Mouse (Mus musculus): ENCODE data around the gene Spib.

Gene Spib

DNA sequence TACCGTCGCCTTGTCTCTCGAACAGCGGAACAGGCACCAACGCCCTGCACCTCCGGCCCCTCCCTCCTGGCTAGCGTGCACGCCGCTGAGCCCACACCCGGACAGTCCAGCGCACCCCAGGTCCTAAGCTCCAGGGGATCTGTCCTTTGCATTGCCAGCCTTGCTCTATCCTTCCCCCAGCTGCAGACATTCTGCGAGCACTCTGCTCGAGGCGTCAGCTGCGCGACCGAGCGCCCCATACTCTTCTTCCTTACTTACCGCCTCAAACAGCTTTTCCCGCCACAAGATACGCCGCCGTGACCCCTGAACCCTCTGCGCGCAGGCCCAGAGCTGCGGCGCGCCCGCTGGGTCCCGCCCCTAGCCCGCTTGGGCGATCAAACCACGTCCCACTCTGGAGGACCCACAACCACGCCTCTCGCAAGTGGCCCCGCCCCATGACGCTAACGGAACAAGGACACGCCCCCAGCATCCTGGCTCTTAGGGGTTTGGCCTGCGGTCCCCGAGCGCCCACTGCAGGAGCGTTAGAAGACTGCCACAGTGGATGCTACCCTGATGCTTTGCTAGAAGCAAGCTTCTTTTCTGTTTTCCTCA is 16.7 kb upstream of the Spib start, which contains the start of gene Pold1:
Gene Pold1 (minus strand): TSS at position 353 of the 591 bp plus-strand sequence.
- peak; percentile 97 to 100 for DNase-seq (ENCODE audit: low spot score in 2 of 2)

DNA sequence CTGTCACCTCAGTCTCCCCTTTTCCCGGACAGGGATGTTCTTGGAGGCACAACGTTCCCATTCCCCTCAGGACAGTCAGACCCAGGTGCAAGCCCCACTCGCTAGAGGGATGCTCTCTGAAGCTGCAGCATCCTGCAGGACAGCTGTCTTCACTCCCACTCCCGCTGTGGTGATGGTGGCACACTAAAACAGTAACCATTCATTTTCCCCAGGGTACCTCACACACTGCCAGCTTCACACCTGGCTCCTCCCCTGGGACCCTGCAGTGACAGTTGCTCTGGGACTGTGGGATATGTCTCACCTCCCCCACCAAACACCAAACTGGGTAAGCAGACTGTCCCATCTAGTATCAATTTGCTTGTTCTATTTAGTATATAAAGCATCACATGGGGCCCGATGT is 15.9 kb upstream of the Spib start:
- no peak for DNase-seq (ENCODE audit: low spot score in 2 of 2)

- no peak for DNase-seq (ENCODE audit: low spot score in 2 of 2)
Observed at GRCm38 (mm10) chr7:44547041-44547440, 15.2 kb upstream of the Spib start.

DNA sequence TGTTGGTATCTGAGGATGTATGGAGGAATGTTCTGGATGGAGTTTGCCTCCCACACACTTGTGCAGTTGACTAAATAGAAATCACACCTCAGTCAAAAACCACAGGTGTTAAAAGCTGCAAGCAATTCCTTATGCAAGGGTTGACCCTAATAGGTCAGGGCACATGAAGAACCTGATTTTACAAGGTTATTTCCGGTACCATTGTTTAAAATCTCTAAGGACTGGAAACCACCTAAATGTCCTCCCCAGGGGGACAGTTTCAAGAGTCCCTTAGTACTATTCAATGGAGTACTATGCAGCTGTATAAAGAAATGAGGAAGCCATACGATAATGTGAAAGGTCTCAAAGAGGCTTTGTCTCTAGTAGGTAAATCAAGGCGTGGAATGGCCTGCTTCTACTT is 14.4 kb upstream of the Spib start:
- no peak for DNase-seq (ENCODE audit: low spot score in 2 of 2)

DNA sequence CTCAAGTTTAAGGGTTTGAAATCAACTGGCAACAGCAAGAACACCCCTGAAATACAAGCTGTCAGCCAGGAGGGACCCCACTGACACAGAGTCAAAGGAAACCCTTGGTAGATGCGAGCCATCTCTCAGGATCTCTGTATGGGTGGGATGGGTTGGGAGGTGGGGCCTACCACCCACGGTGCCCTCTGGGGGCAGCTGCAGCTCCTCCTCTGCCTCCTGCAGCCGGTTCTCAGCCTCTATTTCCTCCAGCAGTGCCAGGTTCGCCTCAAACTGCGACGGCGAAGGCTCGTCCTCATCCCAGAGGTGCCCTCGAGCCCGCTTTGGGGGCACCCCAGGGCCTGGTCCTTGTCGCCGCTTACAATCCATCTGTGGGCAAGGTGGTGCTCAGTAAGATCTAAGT is 11.2 kb upstream of the Spib start:
- DNase-seq (ENCODE audit: low spot score in 2 of 2), result no peak

DNA sequence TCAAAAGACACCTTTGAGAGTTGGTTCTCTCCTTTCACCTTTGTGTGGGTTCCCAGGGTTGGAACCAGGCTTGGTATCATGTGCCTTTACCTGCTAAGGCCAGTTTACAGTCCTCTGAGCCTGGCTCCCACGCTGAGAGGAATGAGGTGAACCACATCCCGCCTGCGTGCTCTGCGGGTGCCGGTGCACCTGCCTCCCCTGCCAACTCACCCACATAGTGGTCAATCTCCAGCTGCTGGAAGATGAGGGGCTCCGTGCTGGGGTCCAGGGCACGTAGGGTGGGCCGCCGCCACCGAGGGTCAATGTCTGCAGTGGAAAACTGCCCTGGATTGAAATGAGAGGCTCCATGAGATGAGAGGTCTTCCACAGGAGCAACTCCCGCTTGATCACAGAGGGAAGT is 10.7 kb upstream of the Spib start:
- no peak for DNase-seq (ENCODE audit: low spot score in 2 of 2)

DNA sequence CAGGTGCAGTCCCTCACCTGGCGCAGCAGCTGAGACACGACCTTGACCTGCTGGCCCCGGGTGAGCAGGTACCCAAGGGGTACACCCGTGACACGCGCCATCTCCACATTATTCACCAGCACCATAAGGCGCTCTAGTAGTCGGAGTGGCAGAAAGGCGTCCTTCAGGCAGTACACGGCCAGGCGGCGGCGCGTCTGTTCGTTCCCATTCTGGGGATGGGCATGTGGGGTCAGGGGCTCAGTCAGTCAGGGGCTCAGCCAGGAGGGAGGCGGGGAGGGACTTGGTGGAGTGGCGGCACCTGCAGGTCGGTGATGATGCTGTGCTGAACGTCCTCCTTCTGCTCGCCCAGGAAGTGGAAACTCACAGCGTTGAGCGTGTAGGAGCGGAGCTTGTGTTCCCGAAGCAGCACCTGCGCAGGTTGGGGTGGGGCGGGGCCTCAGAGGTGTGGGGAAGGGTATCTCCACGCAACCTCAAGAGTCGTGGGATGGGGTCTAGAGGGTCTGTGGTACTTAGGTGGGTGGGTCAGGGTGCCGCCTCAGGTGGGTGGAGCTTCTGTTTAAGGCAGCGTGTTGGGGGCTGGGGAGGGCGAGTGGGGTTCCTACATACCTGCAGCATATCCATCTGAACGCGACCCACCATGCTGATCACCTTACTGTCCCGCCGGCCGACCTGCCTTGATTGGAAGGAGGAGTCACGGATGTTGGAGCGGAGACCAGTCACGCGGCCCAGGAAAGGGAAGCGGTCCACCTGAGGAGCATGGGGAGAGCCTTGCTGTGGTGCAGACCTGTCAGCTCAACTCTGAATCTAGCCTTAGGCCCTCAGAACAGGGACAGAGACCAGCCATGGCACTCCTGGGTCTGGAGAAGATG is 7.1 kb upstream of the Spib start:
- no peak for DNase-seq (ENCODE audit: low spot score in 2 of 2)

- no peak for DNase-seq (ENCODE audit: low spot score in 2 of 2)
Observed at GRCm38 (mm10) chr7:44537496-44537895, 5.6 kb upstream of the Spib start.

GRCm38 (mm10) chr7:44537009-44537408 is 5.1 kb upstream of the Spib start:
- DNase-seq (ENCODE audit: low spot score in 2 of 2), result no peak

DNA sequence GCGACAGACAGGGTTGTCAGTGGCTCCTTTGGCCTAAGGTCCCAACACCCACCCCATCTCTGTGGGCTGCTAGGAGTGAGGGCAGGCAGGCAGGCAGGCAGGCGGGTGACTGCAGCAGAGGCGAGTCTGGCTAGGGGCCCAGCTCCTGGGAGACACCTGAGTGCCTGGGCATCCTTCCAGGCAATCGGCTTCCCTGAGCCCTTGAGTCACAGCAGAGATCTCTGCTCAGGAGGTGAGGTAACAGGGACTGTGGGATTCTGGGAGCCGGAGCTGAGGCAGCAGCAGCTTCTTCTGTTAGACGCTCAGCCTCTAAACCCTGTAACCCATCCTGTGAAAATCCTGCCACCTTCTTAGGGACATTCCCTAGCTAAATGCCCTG is 4.7 kb upstream of the Spib start:
- no peak for DNase-seq (ENCODE audit: low spot score in 2 of 2)

- no peak for DNase-seq (ENCODE audit: low spot score in 2 of 2)
Observed at GRCm38 (mm10) chr7:44535657-44536589, 4.1 kb upstream of the Spib start.

- no peak for DNase-seq (ENCODE audit: low spot score in 2 of 2)
Observed at GRCm38 (mm10) chr7:44534656-44535441, 3.0 kb upstream of the Spib start.

DNA sequence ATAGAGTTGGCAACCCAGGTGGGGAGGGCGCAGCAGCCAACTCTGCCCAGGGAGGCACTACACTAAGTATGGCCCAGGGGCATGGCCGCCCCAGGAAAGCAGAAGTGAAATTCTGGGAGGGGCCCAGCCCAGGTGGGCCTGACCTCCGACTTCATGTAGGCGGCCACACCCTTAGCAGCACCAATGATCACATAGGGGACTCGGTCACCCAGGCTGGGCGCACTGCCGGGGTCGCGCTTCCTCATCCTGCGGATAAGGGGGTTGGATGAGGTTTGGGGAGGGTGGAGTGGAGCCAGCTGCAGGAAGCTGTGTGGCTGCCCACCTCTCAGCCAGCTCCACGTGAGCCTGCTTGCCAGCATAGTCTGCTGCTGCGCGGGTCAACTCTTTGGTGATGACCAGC is 2.4 kb upstream of the Spib start:
- no peak for DNase-seq (ENCODE audit: low spot score in 2 of 2)

DNA sequence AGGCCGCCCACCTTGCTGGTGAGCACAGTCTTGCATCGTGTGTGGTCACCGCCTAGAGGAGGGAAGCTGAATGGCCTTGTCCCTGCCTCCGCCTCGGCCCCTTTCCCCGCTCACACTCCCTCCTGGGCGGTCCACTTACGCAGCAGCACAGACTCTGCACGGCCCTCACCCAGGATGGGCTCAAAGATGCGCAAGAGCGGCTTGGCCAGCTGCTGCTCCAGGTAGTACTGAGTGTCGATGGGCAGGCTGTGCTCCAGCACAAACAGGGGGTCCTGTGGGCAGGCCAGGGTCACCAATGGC is 1.8 kb upstream of the Spib start:
- no peak for DNase-seq (ENCODE audit: low spot score in 2 of 2)

GRCm38 (mm10) chr7:44532918-44533745 is 1.3 kb upstream of the Spib start:
- no peak for DNase-seq (ENCODE audit: low spot score in 2 of 2)

DNA sequence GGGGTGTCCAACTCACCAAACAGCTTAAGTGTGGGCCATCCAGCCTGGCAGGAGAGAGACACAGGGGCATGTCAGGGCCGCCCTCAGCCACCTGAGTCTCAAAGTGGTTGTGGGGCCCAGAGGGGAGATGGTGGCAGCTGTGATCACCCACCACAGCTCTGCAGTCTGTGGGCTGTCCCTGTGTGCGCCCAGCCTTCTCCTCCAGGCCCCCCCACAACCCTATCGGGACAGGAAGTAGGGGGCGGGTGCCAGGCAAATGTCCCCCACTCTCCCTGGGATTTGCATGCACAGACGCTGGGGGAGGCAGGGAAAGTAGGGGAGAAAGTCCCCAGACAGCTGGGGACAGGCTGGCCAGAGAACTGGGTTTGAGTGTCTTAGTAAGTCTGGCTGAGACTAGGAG is 664 bp downstream of the Spib start:
- DNase-seq (ENCODE audit: low spot score in 2 of 2), result no peak

DNA sequence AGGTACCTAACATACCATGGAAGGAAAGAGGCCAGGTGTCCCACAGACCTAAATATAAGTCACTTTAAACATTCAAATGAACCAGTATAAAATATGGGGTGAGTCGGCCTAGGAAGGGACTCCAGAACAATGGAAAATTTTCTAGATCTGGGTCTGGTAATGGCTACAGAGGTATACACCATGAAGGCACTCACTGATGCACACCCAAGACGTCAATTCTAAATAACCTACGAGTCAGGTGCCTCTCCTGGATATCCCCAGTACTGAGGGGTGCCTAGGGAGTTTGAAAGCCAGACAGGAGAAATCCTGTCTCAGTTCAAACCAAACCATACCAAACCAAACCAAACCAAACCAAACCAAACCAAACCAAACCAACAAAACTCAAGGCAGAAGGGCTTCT is 1.4 kb downstream of the Spib start:
- no peak for DNase-seq (ENCODE audit: low spot score in 2 of 2)

- no peak for DNase-seq (ENCODE audit: low spot score in 2 of 2)
Observed at GRCm38 (mm10) chr7:44529518-44529917, 2.4 kb downstream of the Spib start.

- peak; percentile 58 to 62 for DNase-seq (ENCODE audit: low spot score in 2 of 2)
Observed at GRCm38 (mm10) chr7:44527483-44528398, 4.1 kb downstream of the Spib start.
